ENCODE assay signal across 20 mouse cellular contexts in genomic region chr5:139899044-139899443, GRCm38 (mm10). TPM values are rescaled to one million over a fixed set of nuclear protein-coding genes. Genes with fewer than 3 reads are reported as not detected.
DNase-seq lines count a peak whose midpoint lies in the region; ATAC-seq lines count a peak whose summit lies in the region.
"Had no signal": no experiment of that assay in that cellular context is flagged by ENCODE, and none has a peak within 500 bp of the region (broad histone marks: within the 10 kb centered on the region; RNA-seq: fewer than 3 reads in every experiment).

No protein-coding gene starts in this region.

- H3K36me3 ChIP-seq in kidney, embryonic 16.5 days (ENCODE audit: insufficient read depth, low read length), result no peaks in the 10 kb centered on the region
- H3K36me3 ChIP-seq: embryonic facial prominence, embryonic 10.5 days; heart, embryonic 15.5 days; hindbrain, embryonic 10.5 days had no signal

- no peak overlapping the region for H3K4me3 ChIP-seq in kidney, embryonic 16.5 days (ENCODE audit: low read length)
- H3K4me3 ChIP-seq: embryonic facial prominence, embryonic 10.5 days; forebrain, embryonic 13.5 days; heart, embryonic 15.5 days; hindbrain, embryonic 10.5 days had no signal

- no peak overlapping the region for H3K4me2 ChIP-seq in kidney, embryonic 16.5 days (replicated peaks; ENCODE audit: low read depth, low read length)
- H3K4me2 ChIP-seq: forebrain, embryonic 13.5 days; heart, embryonic 11.5 days; heart, embryonic 15.5 days; hindbrain, embryonic 14.5 days had no signal

- peaks cover 3% of the 10 kb centered on the region; the same call in 1 of the 2 replicates for H3K27me3 ChIP-seq in kidney, embryonic 16.5 days (ENCODE audit: insufficient read depth, low read length)

- 13% methylated on average over 7 of the region's 7 CpGs for WGBS in kidney, embryonic 16.5 days

- no peaks in the 10 kb centered on the region for H3K9me3 ChIP-seq in kidney, embryonic 16.5 days (ENCODE audit: low read length)
- H3K9me3 ChIP-seq: embryonic facial prominence, embryonic 10.5 days; forebrain, embryonic 13.5 days; heart, embryonic 15.5 days; hindbrain, embryonic 10.5 days had no signal

- 0 out of 2 replicates have a peak, but pooled peaks cover 2% of the 10 kb centered on the region for H3K4me1 ChIP-seq in kidney, embryonic 16.5 days (ENCODE audit: insufficient read depth, low read length)

- 0 out of 2 replicates have a peak, but pooled peaks have one; percentile 15 for ATAC-seq in kidney, embryonic 16.5 days (ENCODE audit: low FRiP score, low TSS enrichment)
- ATAC-seq: forebrain, embryonic 13.5 days; forebrain, postnatal 0 days had no signal

- no peak overlapping the region for H3K27ac ChIP-seq in kidney, embryonic 16.5 days (ENCODE audit: low read length)
- H3K27ac ChIP-seq: embryonic facial prominence, embryonic 10.5 days; forebrain, embryonic 13.5 days; heart, embryonic 15.5 days; hindbrain, embryonic 10.5 days; hindbrain, embryonic 14.5 days had no signal

- no peak overlapping the region for H3K9ac ChIP-seq in kidney, embryonic 16.5 days (replicated peaks; ENCODE audit: low read length)
- H3K9ac ChIP-seq: forebrain, embryonic 13.5 days; forebrain, postnatal 0 days; heart, embryonic 15.5 days; hindbrain, embryonic 14.5 days had no signal

- no peak for DNase-seq in kidney, adult 11 months
- peak; percentile 43 to 47 for DNase-seq in kidney, postnatal 4 days
- no peak for DNase-seq in kidney, adult 8-10 months
- DNase-seq in lung, postnatal 10 days, result peak; percentile 38
- DNase-seq in lung, postnatal 14 days, result peak; percentile 19
- no peak for DNase-seq in right cerebral cortex, postnatal 25 days
- DNase-seq: adrenal gland, adult 2 months; adrenal gland, postnatal 25 days; cerebellum, adult 18-20 months; cerebellum, adult 9-11 months; cerebellum, postnatal 36 days; forebrain, postnatal 0 days; gastrocnemius, postnatal 25 days had no signal

RNA-seq across cellular contexts. Expression of gene Elfn1, which starts 8.7 kb away (rescaled TPM):
- polyA plus RNA-seq in kidney, embryonic 16.5 days (2015; fragmentation: Nextera tagmentation; extraction: Ambion mirVana), result 0.24 and 0.37 TPM in 2 replicates

Comparison
In these comparisons a context has a peak if more than half of its experiments do, and no peak if none do; other contexts are left out.
1. DNase-seq: peak in kidney, postnatal 4 days (2 of 2), lung, postnatal 10 days (single experiment) and lung, postnatal 14 days (single experiment); none in kidney, adult 11 months (single experiment), kidney, adult 8-10 months (0 of 2) and right cerebral cortex, postnatal 25 days (single experiment).